Mouse (Mus musculus) hindbrain, embryonic 11.5 days (tissue): ENCODE measurements around the gene Golga7b. TPM values are rescaled to one million over a fixed set of nuclear protein-coding genes. Genes with fewer than 3 reads are reported as not detected.

Experiments used
- ATAC-seq: fragments of 200-750 bp; cut with Nextera tagmentation; 2 replicates; pipeline ENCODE4 v1.8.0; 2017; ENCODE audit warnings: mild to moderate bottlenecking, moderate TSS enrichment, moderate library complexity; ENCODE audit not compliant: low FRiP score
- DNase-seq: peaks from one replicate; pipeline ENCODE4 v3.0.0-alpha.2; 2015; ENCODE audit warnings: low spot score
- H3K27ac ChIP-seq: fragments of 300-500 bp; sonication (generic); 2 replicates; pipeline ENCODE4 v1.5.1; 2014; ENCODE audit warnings: mild to moderate bottlenecking, low read depth, low read length
- H3K27me3 ChIP-seq: fragments of 300-500 bp; sonication (generic); 2 replicates; pipeline ENCODE4 v1.6.1; 2014; ENCODE audit warnings: mild to moderate bottlenecking, low read length, moderate library complexity, mixed read lengths; ENCODE audit not compliant: control insufficient read depth, insufficient read depth
- H3K36me3 ChIP-seq: fragments of 300-500 bp; sonication (generic); 2 replicates; pipeline ENCODE4 v1.6.1; 2014; ENCODE audit warnings: mild to moderate bottlenecking, low read length, moderate library complexity, mixed read lengths; ENCODE audit not compliant: control insufficient read depth, insufficient read depth
- H3K4me1 ChIP-seq: fragments of 300-500 bp; sonication (generic); replicated peaks from 2 replicates; pipeline ENCODE4 v1.6.1; 2014; ENCODE audit warnings: low read length, mixed read lengths; ENCODE audit not compliant: control insufficient read depth, insufficient read depth
- H3K4me2 ChIP-seq: fragments of 300-500 bp; sonication (generic); replicated peaks from 2 replicates; pipeline ENCODE4 v1.6.1; 2014; ENCODE audit warnings: mild to moderate bottlenecking, low read depth, low read length
- H3K4me3 ChIP-seq: fragments of 300-500 bp; sonication (generic); 2 replicates; pipeline ENCODE4 v1.5.1; 2014; ENCODE audit warnings: low read depth, low read length
- H3K9ac ChIP-seq: fragments of 300-500 bp; sonication (generic); 2 replicates; pipeline ENCODE4 v1.6.1; 2014; ENCODE audit warnings: low read depth, low read length
- H3K9me3 ChIP-seq: fragments of 300-500 bp; sonication (generic); 2 replicates; pipeline ENCODE4 v1.6.1; 2016; ENCODE audit warnings: low read length; ENCODE audit not compliant: control insufficient read depth
- WGBS: fragments of 180-500 bp; shearing (Covaris S2); extraction: QIAGEN DNeasy Blood & Tissue Kit; methylation state at CpG from one replicate; pipeline ENCODE4 v1.1.7; 2014; 5-methylcytosine and 5-hydroxymethylcytosine counted together
- polyA plus RNA-seq: library from polyadenylated mRNA; unstranded; fragments of >200 nt; fragmentation: Nextera tagmentation; extraction: Ambion mirVana; gene quantifications from 2 replicates; pipeline ENCODE4 v1.2.1, GENCODE M21; 2014

The Golga7b gene
- polyA plus RNA-seq, 1 experiment from 2014 or later = 5.0 TPM

- Histone ChIP-seq H3K9me3 (no peaks in the 10 kb centered on the region), H3K36me3 (no peaks in the 10 kb centered on the region), H3K4me3 (no peak overlapping the region), H3K9ac (no peak overlapping the region), H3K4me1 (no peaks in the 10 kb centered on the region), H3K27me3 (no peaks in the 10 kb centered on the region), H3K27ac (no peak overlapping the region), H3K4me2 (no peak overlapping the region)
- 75% methylated on average over 2 of the region's 2 CpGs for WGBS
- ATAC-seq = no peak
- no peak for DNase-seq
Measured at GRCm38 (mm10) chr19:42214601-42215000, 32.8 kb upstream of the Golga7b start.

- Histone ChIP-seq H3K27me3 (no peaks in the 10 kb centered on the region), H3K27ac (no peak overlapping the region), H3K4me3 (no peak overlapping the region), H3K9ac (no peak overlapping the region), H3K9me3 (no peaks in the 10 kb centered on the region), H3K36me3 (no peaks in the 10 kb centered on the region), H3K4me2 (no peak overlapping the region), H3K4me1 (no peaks in the 10 kb centered on the region)
- 68% methylated on average over 7 of the region's 7 CpGs for WGBS
- ATAC-seq = no peak
- no peak for DNase-seq
Measured at GRCm38 (mm10) chr19:42216699-42217373, 30.5 kb upstream of the Golga7b start.

GRCm38 (mm10) chr19:42217374-42217763 lies 30.0 kb upstream of the Golga7b start:
- Histone ChIP-seq H3K36me3 (no peaks in the 10 kb centered on the region), H3K4me3 (no peak overlapping the region), H3K9ac (no peak overlapping the region), H3K27me3 (no peaks in the 10 kb centered on the region), H3K4me1 (no peaks in the 10 kb centered on the region), H3K27ac (no peak overlapping the region), H3K4me2 (no peak overlapping the region), H3K9me3 (no peaks in the 10 kb centered on the region)
- no peak for ATAC-seq
- peak; percentile 62 for DNase-seq
- 0% methylated on average over 2 of the region's 2 CpGs for WGBS

GRCm38 (mm10) chr19:42226451-42226850 lies 20.9 kb upstream of the Golga7b start:
- no peaks in the 10 kb centered on the region for H3K27me3 ChIP-seq
- no peak overlapping the region for H3K27ac ChIP-seq
- no peaks in the 10 kb centered on the region for H3K36me3 ChIP-seq
- no peaks in the 10 kb centered on the region for H3K9me3 ChIP-seq
- H3K4me2 ChIP-seq = no peak overlapping the region
- no peak overlapping the region for H3K9ac ChIP-seq
- ATAC-seq (no peak), DNase-seq (no peak)
- H3K4me1 ChIP-seq = no peaks in the 10 kb centered on the region; the same call in 1 of the 2 replicates
- 87% methylated on average over 10 of the region's 10 CpGs for WGBS
- no peak overlapping the region for H3K4me3 ChIP-seq

- DNase-seq (no peak), ATAC-seq (no peak)
- Histone ChIP-seq H3K27ac (no peak overlapping the region), H3K36me3 (no peaks in the 10 kb centered on the region), H3K9ac (no peak overlapping the region), H3K9me3 (no peaks in the 10 kb centered on the region), H3K27me3 (no peaks in the 10 kb centered on the region), H3K4me1 (no peaks in the 10 kb centered on the region; the same call in 1 of the 2 replicates), H3K4me3 (no peak overlapping the region), H3K4me2 (no peak overlapping the region)
- WGBS = 76% methylated on average over 17 of the region's 17 CpGs
Measured at GRCm38 (mm10) chr19:42229499-42230287, 17.7 kb upstream of the Golga7b start.

GRCm38 (mm10) chr19:42230288-42230568 lies 17.1 kb upstream of the Golga7b start:
- 78% methylated on average over 5 of the region's 5 CpGs for WGBS
- Histone ChIP-seq H3K4me1 (no peaks in the 10 kb centered on the region; the same call in 1 of the 2 replicates), H3K9ac (no peak overlapping the region), H3K4me2 (no peak overlapping the region), H3K9me3 (no peaks in the 10 kb centered on the region), H3K27me3 (no peaks in the 10 kb centered on the region), H3K4me3 (no peak overlapping the region), H3K36me3 (no peaks in the 10 kb centered on the region), H3K27ac (no peak overlapping the region)
- no peak for DNase-seq
- no peak for ATAC-seq

GRCm38 (mm10) chr19:42230986-42231385 lies 16.4 kb upstream of the Golga7b start:
- Histone ChIP-seq H3K27ac (no peak overlapping the region), H3K4me3 (no peak overlapping the region), H3K4me2 (no peak overlapping the region), H3K9ac (no peak overlapping the region), H3K9me3 (no peaks in the 10 kb centered on the region), H3K4me1 (no peaks in the 10 kb centered on the region; the same call in 1 of the 2 replicates), H3K36me3 (no peaks in the 10 kb centered on the region), H3K27me3 (no peaks in the 10 kb centered on the region)
- no peak for DNase-seq
- 89% methylated on average over 13 of the region's 13 CpGs for WGBS
- no peak for ATAC-seq

- H3K27me3 ChIP-seq = no peaks in the 10 kb centered on the region
- no peaks in the 10 kb centered on the region for H3K4me1 ChIP-seq
- no peak overlapping the region for H3K4me3 ChIP-seq
- peak; percentile 26 for DNase-seq
- WGBS = 31% methylated on average over 4 of the region's 4 CpGs
- H3K9me3 ChIP-seq = no peaks in the 10 kb centered on the region
- H3K36me3 ChIP-seq = no peaks in the 10 kb centered on the region
- H3K9ac ChIP-seq = no peak overlapping the region
- peak overlapping the region; percentile 42 for H3K27ac ChIP-seq
- H3K4me2 ChIP-seq = no peak overlapping the region
- peak; percentile 33; the same call in 1 of the 2 replicates for ATAC-seq
Measured at GRCm38 (mm10) chr19:42237602-42238340, 9.6 kb upstream of the Golga7b start.
